ENCODE assay signal across 21 mouse cellular contexts in the genomic region with DNA sequence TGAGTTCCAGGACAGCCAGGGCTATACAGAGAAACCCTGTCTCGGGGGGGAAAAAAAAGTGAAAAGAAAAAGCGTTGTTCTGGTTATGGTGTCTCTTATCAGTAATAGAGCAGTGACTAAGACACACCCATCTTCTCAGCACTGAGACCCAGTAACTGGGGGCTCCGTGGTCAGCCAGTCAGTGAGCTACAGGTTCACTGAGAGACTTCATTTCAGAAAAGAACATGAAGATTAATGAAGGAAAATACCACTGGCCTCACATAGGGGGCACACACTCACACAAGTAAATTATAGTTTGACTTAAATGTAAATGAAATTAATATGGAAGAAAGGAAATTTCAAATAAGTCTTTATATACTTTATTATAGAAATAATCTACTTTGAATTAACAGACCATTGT. TPM values are rescaled to one million over a fixed set of nuclear protein-coding genes. Genes with fewer than 3 reads are reported as not detected.
DNase-seq lines count a peak whose midpoint lies in the region; ATAC-seq and TF ChIP-seq lines count a peak whose summit lies in the region.
"Had no signal": no experiment of that assay in that cellular context is flagged by ENCODE, and none has a peak within 500 bp of the region (broad histone marks: within the 10 kb centered on the region; RNA-seq: fewer than 3 reads in every experiment).

No protein-coding gene starts in this region.

- H3K9me3 ChIP-seq in E14TG2a.4 (ENCODE audit: low read length): peaks cover 4% of the 10 kb centered on the region; the same call in 1 of the 2 replicates
- no peaks in the 10 kb centered on the region for H3K9me3 ChIP-seq in liver, postnatal 0 days (ENCODE audit: low read length)
- H3K9me3 ChIP-seq: limb, embryonic 10.5 days had no signal

- H3K4me1 ChIP-seq in E14TG2a.4 (replicated peaks; ENCODE audit: low read depth, low read length): peaks cover 8% of the 10 kb centered on the region
- peaks cover 7% of the 10 kb centered on the region for H3K4me1 ChIP-seq in liver, postnatal 0 days (ENCODE audit: insufficient read depth)

- no peak overlapping the region for H3K9ac ChIP-seq in liver, postnatal 0 days (replicated peaks)
- H3K9ac ChIP-seq: forebrain, embryonic 12.5 days; heart, embryonic 13.5 days; midbrain, embryonic 13.5 days had no signal

- H3K27me3 ChIP-seq in E14TG2a.4 (ENCODE audit: insufficient read depth, low read length): peaks cover 9% of the 10 kb centered on the region
- H3K27me3 ChIP-seq in liver, postnatal 0 days (ENCODE audit: insufficient read depth, low read length): no peaks in the 10 kb centered on the region
- H3K27me3 ChIP-seq: forebrain, embryonic 12.5 days; heart, embryonic 13.5 days; midbrain, embryonic 13.5 days; Patski had no signal

- peak; percentile 60 for TF ChIP-seq CTCF in layer of hippocampus, adult 2 months (conservative IDR thresholded peaks at IDR 0.05)
- 0 out of 2 replicates have a peak, but pooled peaks have one; percentile 6 for TF ChIP-seq CTCF in E14TG2a.4 (conservative IDR thresholded peaks at IDR 0.05; ENCODE audit: low read length)
- TF ChIP-seq CTCF in liver, postnatal 0 days (IDR thresholded peaks at IDR 0.05; ENCODE audit: low read depth): peak; percentile 29; the same call in 1 of the 2 replicates

- no peak for TF ChIP-seq EP300 in liver, postnatal 0 days (IDR thresholded peaks at IDR 0.05; ENCODE audit: low read depth)

- no peak overlapping the region for H3K4me3 ChIP-seq in layer of hippocampus, adult 2 months
- no peak overlapping the region for H3K4me3 ChIP-seq in E14TG2a.4 (replicated peaks; ENCODE audit: low read length)
- no peak overlapping the region for H3K4me3 ChIP-seq in liver, postnatal 0 days (ENCODE audit: low read depth, low read length)
- H3K4me3 ChIP-seq: forebrain, embryonic 12.5 days; heart, embryonic 13.5 days; limb, embryonic 10.5 days; midbrain, embryonic 13.5 days had no signal

- no peak for DNase-seq in layer of hippocampus, adult 2 months (ENCODE audit: low spot score in 2 of 2)
- no peak for DNase-seq in layer of hippocampus, postnatal 10 days (ENCODE audit: low spot score in 2 of 2)
- no peak for DNase-seq in liver, postnatal 0 days
- DNase-seq in kidney, adult 8-10 months: no peak
- DNase-seq in urinary bladder, postnatal 10 days (ENCODE audit: low spot score): no peak
- DNase-seq in right cerebral cortex, adult 2 months (ENCODE audit: low spot score in 2 of 2): no peak
- DNase-seq: cerebellum, postnatal 14 days; heart, postnatal 36 days; kidney, adult 9 months; lung, adult 2 months; right cerebral cortex, postnatal 4 days; thymus, adult 2 months had no signal

- no peak overlapping the region for H3K27ac ChIP-seq in layer of hippocampus, adult 2 months
- no peak overlapping the region for H3K27ac ChIP-seq in liver, postnatal 0 days (ENCODE audit: low read depth)
- H3K27ac ChIP-seq: forebrain, embryonic 12.5 days; heart, embryonic 13.5 days; limb, embryonic 10.5 days; macrophage; midbrain, embryonic 13.5 days had no signal

- no peak overlapping the region for H3K4me2 ChIP-seq in liver, postnatal 0 days (ENCODE audit: low read depth, low read length)
- H3K4me2 ChIP-seq: forebrain, embryonic 12.5 days; heart, embryonic 13.5 days; midbrain, embryonic 13.5 days had no signal

- ATAC-seq in common myeloid progenitor, adult 5-6 weeks (replicated peaks; ENCODE audit: low read depth, poor library complexity, severe bottlenecking): peak; percentile 76; the same call in 1 of the 2 replicates
- ATAC-seq in liver, postnatal 0 days: no peak
- ATAC-seq: activated CD4-positive, CD25-positive, alpha-beta regulatory T cell, adult 4 months; midbrain, embryonic 13.5 days; Patski had no signal

- peaks cover 4% of the 10 kb centered on the region; the same call in 1 of the 2 replicates for H3K36me3 ChIP-seq in E14TG2a.4 (ENCODE audit: insufficient read depth, low read length)
- no peaks in the 10 kb centered on the region for H3K36me3 ChIP-seq in liver, postnatal 0 days (replicated peaks; ENCODE audit: insufficient read depth, low read length)
- H3K36me3 ChIP-seq: forebrain, embryonic 12.5 days; heart, embryonic 13.5 days; limb, embryonic 10.5 days; midbrain, embryonic 13.5 days had no signal

- 53% methylated on average over 3 of the region's 3 CpGs for WGBS in liver, postnatal 0 days (ENCODE audit: insufficient replicate concordance)

RNA-seq across cellular contexts. Expression of gene Suv39h2, which starts 5.4 kb away (rescaled TPM):
- 1 to 10 TPM; 3.0 to 3.4 TPM for total RNA-seq in layer of hippocampus, adult 2 months (2021)
- total RNA-seq in layer of hippocampus, postnatal 10 days (2021): 1 to 10 TPM; 4.7 to 4.8 TPM
- 15.7 and 20.0 TPM in 2 replicates for total RNA-seq in common myeloid progenitor, adult 5-6 weeks (2017)
- 2.3 and 2.5 TPM in 2 replicates for polyA plus RNA-seq in liver, postnatal 0 days (2015; fragmentation: Nextera tagmentation; extraction: Ambion mirVana)

RNA-seq across cellular contexts. Expression of gene Gm45902, which starts 32.4 kb away (rescaled TPM):
- 1 to 10 TPM; 4.8 to 6.2 TPM for total RNA-seq in layer of hippocampus, adult 2 months (2021)
- 1 to 10 TPM; 6.7 to 7.0 TPM for total RNA-seq in layer of hippocampus, postnatal 10 days (2021)
- total RNA-seq in common myeloid progenitor, adult 5-6 weeks (2017): 12.2 and 15.4 TPM in 2 replicates
- polyA plus RNA-seq in liver, postnatal 0 days (2015; fragmentation: Nextera tagmentation; extraction: Ambion mirVana): 0.56 and 1.0 TPM in 2 replicates

RNA-seq across cellular contexts. Expression of gene Hspa14, which starts 32.4 kb away (rescaled TPM):
- total RNA-seq in layer of hippocampus, adult 2 months (2021): 10 to 100 TPM; 54.2 to 58.8 TPM
- total RNA-seq in layer of hippocampus, postnatal 10 days (2021): 10 to 100 TPM; 47.0 to 48.8 TPM
- total RNA-seq in common myeloid progenitor, adult 5-6 weeks (2017): 134 and 176 TPM in 2 replicates
- polyA plus RNA-seq in liver, postnatal 0 days (2015; fragmentation: Nextera tagmentation; extraction: Ambion mirVana): 32.6 and 38.1 TPM in 2 replicates

RNA-seq across cellular contexts. Expression of gene Cdnf, which starts 32.6 kb away (rescaled TPM):
- total RNA-seq in layer of hippocampus, adult 2 months (2021): under 1 TPM; 0.59 to 0.61 TPM
- total RNA-seq in layer of hippocampus, postnatal 10 days (2021): 1 to 10 TPM in 1 of 2 experiments, under 1 TPM in 1; 0.98 to 1.4 TPM
- 0.58 and 1.6 TPM in 2 replicates for total RNA-seq in common myeloid progenitor, adult 5-6 weeks (2017)
- 0.12 and 0.40 TPM in 2 replicates for polyA plus RNA-seq in liver, postnatal 0 days (2015; fragmentation: Nextera tagmentation; extraction: Ambion mirVana)

RNA-seq across cellular contexts. Expression of gene Dclre1c, which starts 56.3 kb away (rescaled TPM):
- 10 to 100 TPM; 11.8 to 12.7 TPM for total RNA-seq in layer of hippocampus, adult 2 months (2021)
- 10 to 100 TPM; 10.6 to 13.5 TPM for total RNA-seq in layer of hippocampus, postnatal 10 days (2021)
- total RNA-seq in common myeloid progenitor, adult 5-6 weeks (2017): 9.1 and 17.7 TPM in 2 replicates
- polyA plus RNA-seq in liver, postnatal 0 days (2015; fragmentation: Nextera tagmentation; extraction: Ambion mirVana): 3.0 and 3.1 TPM in 2 replicates

Comparison
In these comparisons a context has a peak if more than half of its experiments do, and no peak if none do; other contexts are left out.
1. CTCF ChIP-seq: peak in every context shown above with its lines; median percentile 60 in layer of hippocampus, adult 2 months; 29 in liver, postnatal 0 days; 6 in E14TG2a.4.